Comparison of ENCODE assay signal across 10 mouse cellular contexts in genomic region chr14:21136906-21137305, GRCm38 (mm10).
A peak's percentile ranks its signal among the peaks of the same experiment; 100 is the strongest.
DNase-seq lines count a peak whose midpoint lies in the region; ATAC-seq and TF ChIP-seq lines count a peak whose summit lies in the region.
"Had no signal": no experiment of that assay in that cellular context is flagged by ENCODE, and none has a peak within 500 bp of the region (broad histone marks: within the 10 kb centered on the region; RNA-seq: fewer than 3 reads in every experiment).

No protein-coding gene starts in this region.

- WGBS in hindbrain, embryonic 10.5 days, result 36% methylated on average over 1 of the region's 1 CpGs
- 16% methylated on average over 1 of the region's 1 CpGs for WGBS in hindbrain, embryonic 13.5 days
- 35% methylated on average over 1 of the region's 1 CpGs for WGBS in lung, embryonic 14.5 days

- peak; percentile 43 for DNase-seq in hindbrain, embryonic 10.5 days (ENCODE audit: low spot score)
- DNase-seq in Patski (ENCODE audit: low read depth, low spot score), result peak; percentile 15
- DNase-seq in cerebellum, postnatal 10 days, result peak; percentile 82 to 85
- DNase-seq in frontal cortex, adult 2 months (ENCODE audit: extremely low spot score in 1 of 2, low spot score in 1 of 2), result peak; percentile 38 to 90
- DNase-seq in kidney, postnatal 4 days, result peak; percentile 64 to 75
- DNase-seq in lung, embryonic 14.5 days, result peak; percentile 93
- DNase-seq in right cerebral cortex, adult 2 months (ENCODE audit: low spot score in 2 of 2), result peak; percentile 82 to 85

- H3K27me3 ChIP-seq in hindbrain, embryonic 10.5 days (ENCODE audit: insufficient read depth, poor library complexity, severe bottlenecking), result no peaks in the 10 kb centered on the region
- no peaks in the 10 kb centered on the region for H3K27me3 ChIP-seq in hindbrain, embryonic 13.5 days
- no peaks in the 10 kb centered on the region for H3K27me3 ChIP-seq in Patski
- no peaks in the 10 kb centered on the region for H3K27me3 ChIP-seq in lung, embryonic 14.5 days (ENCODE audit: insufficient read depth, low read length)
- H3K27me3 ChIP-seq: embryonic facial prominence, embryonic 12.5 days; lung, embryonic 15.5 days had no signal

- no peak overlapping the region for H3K4me3 ChIP-seq in hindbrain, embryonic 10.5 days
- H3K4me3 ChIP-seq in hindbrain, embryonic 13.5 days, result no peak overlapping the region
- no peak overlapping the region for H3K4me3 ChIP-seq in lung, embryonic 14.5 days (ENCODE audit: low read depth, low read length)
- H3K4me3 ChIP-seq: embryonic facial prominence, embryonic 12.5 days; lung, embryonic 15.5 days had no signal

- no peak overlapping the region for H3K4me2 ChIP-seq in hindbrain, embryonic 13.5 days
- H3K4me2 ChIP-seq in lung, embryonic 14.5 days, result no peak overlapping the region
- H3K4me2 ChIP-seq: embryonic facial prominence, embryonic 12.5 days; lung, embryonic 15.5 days had no signal

- no peak overlapping the region for H3K9ac ChIP-seq in hindbrain, embryonic 13.5 days
- no peak overlapping the region for H3K9ac ChIP-seq in lung, embryonic 14.5 days
- H3K9ac ChIP-seq: embryonic facial prominence, embryonic 12.5 days; lung, embryonic 15.5 days had no signal

- ATAC-seq in hindbrain, embryonic 13.5 days (ENCODE audit: low FRiP score), result no peak; the same call in 1 of the 2 replicates
- no peak for ATAC-seq in Patski
- no peak for ATAC-seq in lung, embryonic 14.5 days (ENCODE audit: insufficient read depth)

- POLR2A ChIA-PET in Patski (lab: Charles Lee), result no interaction called here

- CTCF ChIA-PET in Patski (lab: Charles Lee), result interaction anchor here (0.9 to 4.1 kb wide), 8 partner anchors 11 to 610 kb away, joined by 3 to 37 read pairs (median 4); no protein-coding TSS in a partner anchor

- TF ChIP-seq CTCF in Patski (IDR thresholded peaks at IDR 0.05), result peak; percentile 77
- peak; percentile 92 for TF ChIP-seq CTCF in lung, embryonic 14.5 days (IDR thresholded peaks at IDR 0.05; ENCODE audit: low read depth)

- H3K4me1 ChIP-seq in hindbrain, embryonic 10.5 days (replicated peaks), result no peaks in the 10 kb centered on the region
- no peaks in the 10 kb centered on the region for H3K4me1 ChIP-seq in hindbrain, embryonic 13.5 days (replicated peaks)
- H3K4me1 ChIP-seq in lung, embryonic 14.5 days (ENCODE audit: insufficient read depth), result no peaks in the 10 kb centered on the region
- H3K4me1 ChIP-seq: embryonic facial prominence, embryonic 12.5 days; lung, embryonic 15.5 days had no signal

- no peak overlapping the region for H3K27ac ChIP-seq in hindbrain, embryonic 10.5 days
- H3K27ac ChIP-seq in hindbrain, embryonic 13.5 days, result no peak overlapping the region
- H3K27ac ChIP-seq in lung, embryonic 14.5 days (ENCODE audit: low read depth), result no peak overlapping the region
- H3K27ac ChIP-seq: embryonic facial prominence, embryonic 12.5 days; lung, embryonic 15.5 days had no signal

- in situ Hi-C loops in Patski (cut with MboI; ENCODE audit: low pct_unique_long_range_greater_than_20kb), result loop anchor here (5.0 kb wide), 1 partner anchor 525 kb away; no protein-coding TSS in a partner anchor

- H3K36me3 ChIP-seq in hindbrain, embryonic 10.5 days, result no peaks in the 10 kb centered on the region
- no peaks in the 10 kb centered on the region for H3K36me3 ChIP-seq in hindbrain, embryonic 13.5 days
- H3K36me3 ChIP-seq in lung, embryonic 14.5 days (ENCODE audit: insufficient read depth), result no peaks in the 10 kb centered on the region
- H3K36me3 ChIP-seq: embryonic facial prominence, embryonic 12.5 days; lung, embryonic 15.5 days had no signal

- no peaks in the 10 kb centered on the region for H3K9me3 ChIP-seq in hindbrain, embryonic 10.5 days
- H3K9me3 ChIP-seq in hindbrain, embryonic 13.5 days, result no peaks in the 10 kb centered on the region
- H3K9me3 ChIP-seq in lung, embryonic 14.5 days (ENCODE audit: low read depth, low read length), result no peaks in the 10 kb centered on the region
- H3K9me3 ChIP-seq: embryonic facial prominence, embryonic 12.5 days; lung, embryonic 15.5 days had no signal

Comparison
In these comparisons a context has a peak if more than half of its experiments do, and no peak if none do; other contexts are left out.
1. DNase-seq: peak in every context shown above with its lines; median percentile 93 in lung, embryonic 14.5 days; 84 in cerebellum, postnatal 10 days; 84 in right cerebral cortex, adult 2 months; 70 in kidney, postnatal 4 days; 64 in frontal cortex, adult 2 months; 43 in hindbrain, embryonic 10.5 days; 15 in Patski.